Mouse (Mus musculus) left cerebral cortex, postnatal 14 days (tissue): ENCODE results near the gene Acpp. TPM values are rescaled to one million over a fixed set of nuclear protein-coding genes. Genes with fewer than 3 reads are reported as not detected.
"Not testable (repeated sequence)": the region's sequence is repeated elsewhere in the genome, so short reads cannot be mapped to it uniquely, and the experiment has no call there.

Experiments used
- DNase-seq, 2 experiments: peaks; one replicate each; pipeline ENCODE4 v3.0.0; 2021 to 2022; ENCODE audit warnings: low spot score in 2 of 2, mixed read lengths in 1 of 2
- intact Hi-C: fragments of 180-260 bp; cut with DNase I; formaldehyde crosslinking; loops from one replicate; pipeline ENCODE4 v1.15.1; 2025
- long read RNA-seq, 2 experiments: library from polyadenylated mRNA; stranded (forward); transcript quantifications; one replicate each; pipeline ENCODE4 v2.0.0; 2021
- total RNA-seq, 2 experiments: library from RNA; stranded (reverse); gene quantifications; 2 replicates each; pipeline ENCODE4 v1.2.3; 2021

Gene Acpp
- total RNA-seq = under 1 TPM; 0.13 to 0.46 TPM
- long read RNA-seq, experiment 1 = 0 reads
- long read RNA-seq, experiment 2, partial matches to known transcripts = 0 of 1 reads
- long read RNA-seq, experiment 2, other reads (novel, unspliced or antisense) = 1 of 1 reads

DNA sequence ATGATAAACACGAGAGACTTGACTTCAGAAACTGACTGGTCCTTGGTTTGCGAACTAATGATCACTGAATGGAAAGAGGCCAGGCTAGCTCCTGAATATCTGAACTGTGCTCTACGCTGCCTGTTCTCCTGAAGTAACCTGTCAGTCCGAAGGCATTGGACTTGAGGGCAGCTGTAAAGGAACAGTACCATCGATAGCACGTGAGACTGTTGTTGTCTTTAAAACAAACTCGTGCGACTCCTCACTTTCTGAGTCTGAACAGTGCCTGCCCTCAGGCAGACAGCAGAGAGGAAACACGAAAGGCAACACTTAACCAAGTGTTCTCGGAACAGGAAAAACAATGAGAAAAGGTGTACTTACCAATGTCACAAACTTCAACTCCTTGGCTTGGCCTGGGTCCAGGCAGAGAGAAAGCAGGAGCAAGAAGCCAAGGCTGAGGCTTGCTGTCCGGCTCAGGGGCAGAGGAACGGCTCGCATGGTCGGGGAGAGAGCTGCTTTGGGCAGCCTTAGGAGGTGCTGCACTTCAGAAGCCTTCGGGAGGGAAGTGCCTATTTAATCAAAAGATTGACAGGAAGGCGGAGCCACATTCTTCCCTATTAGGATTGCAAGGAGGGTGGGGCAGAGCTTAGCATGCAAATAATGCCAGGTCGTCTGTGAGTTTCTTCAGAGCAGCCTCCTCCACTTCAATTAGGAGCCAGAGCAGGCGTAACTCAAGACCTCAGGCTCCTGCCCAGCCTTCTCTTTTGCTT is at the start of gene Acpp:
Gene Acpp (minus strand): TSS at position 566 of the 749 bp plus-strand sequence.
- intact Hi-C loops = no loop called here
- DNase-seq = no peak

DNA sequence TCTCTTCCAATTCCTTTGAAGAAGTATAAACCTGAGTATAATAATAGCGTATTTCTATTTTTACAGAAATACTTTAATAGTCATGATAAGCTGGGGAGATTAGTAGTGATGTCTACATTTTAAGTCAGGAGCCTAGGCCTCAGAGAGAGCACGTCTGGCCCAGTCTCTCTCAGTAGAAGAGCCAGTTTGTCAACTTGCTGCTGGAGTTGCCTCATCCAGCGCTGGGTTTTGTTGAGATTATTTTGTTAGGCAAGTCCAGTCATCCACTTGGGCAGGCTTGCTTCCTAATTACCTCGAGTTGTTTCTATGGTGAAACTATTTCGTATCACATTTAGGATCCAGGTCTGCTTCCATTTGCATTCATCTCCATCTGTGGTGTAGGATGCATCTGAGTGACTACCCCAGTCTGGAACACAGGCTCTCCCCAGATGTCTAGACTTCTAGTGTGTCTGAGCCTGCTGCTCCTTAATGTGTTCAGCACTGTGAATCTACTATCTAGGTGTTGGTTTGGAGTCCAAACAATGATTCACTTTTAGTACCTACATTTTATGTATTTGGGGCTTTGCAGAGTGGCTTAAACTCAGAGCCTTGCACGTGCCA is 45.1 kb upstream of the Acpp start:
- peak in 1 of 2 experiments; percentile 33 for DNase-seq
- intact Hi-C loops = no loop called here

DNA sequence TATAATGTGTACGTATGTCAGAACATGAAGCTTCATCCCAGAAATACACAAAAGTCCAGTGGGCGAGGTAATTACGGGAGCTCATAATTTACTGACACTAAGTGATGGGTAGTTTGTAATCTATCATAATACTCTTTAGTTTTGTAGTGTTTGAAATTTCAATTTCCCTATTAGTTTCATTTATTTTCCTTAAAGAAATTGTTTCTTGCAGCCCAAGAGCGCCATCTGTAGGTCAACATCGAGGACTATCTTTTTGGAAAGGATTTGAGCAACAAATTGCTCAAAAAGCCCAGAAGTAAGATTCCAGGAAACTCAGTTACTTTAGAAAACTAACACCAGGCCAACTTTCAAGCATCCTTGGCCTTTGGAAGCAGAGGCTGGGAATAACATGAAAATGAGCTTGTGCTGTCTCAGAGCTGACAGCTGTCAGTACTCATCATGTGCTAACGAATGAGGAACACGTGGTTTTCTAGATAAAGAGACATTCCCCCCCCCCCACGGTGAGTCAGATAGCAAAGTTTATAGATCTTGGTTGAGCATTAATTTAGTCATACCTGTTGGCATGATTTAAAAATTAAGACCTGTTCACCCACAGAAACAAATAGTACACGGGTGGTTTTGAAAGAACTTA is 42.1 kb upstream of the Acpp start:
- DNase-seq = peak; percentile 33 to 52
- intact Hi-C loops = no loop called here

DNA sequence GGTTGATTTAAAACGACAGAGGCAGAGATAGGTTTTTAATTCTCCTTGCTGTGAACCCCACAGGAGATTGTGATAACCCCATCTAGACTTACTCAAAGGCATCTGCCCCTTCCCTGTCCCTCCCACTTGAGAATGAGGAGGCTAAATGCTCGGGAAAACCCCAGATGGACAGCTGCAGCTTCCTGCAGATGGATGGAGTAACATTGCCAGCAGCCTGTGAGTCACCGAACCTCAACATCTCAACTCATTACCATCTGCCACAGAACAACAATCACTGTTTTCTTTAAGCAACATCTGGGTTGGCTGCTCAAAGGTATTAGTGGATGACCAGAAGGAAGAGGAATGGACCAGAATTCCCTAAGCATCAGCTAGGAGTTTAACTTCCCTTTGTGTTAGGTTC is 38.0 kb upstream of the Acpp start:
- no peak for DNase-seq
- intact Hi-C loops = no loop called here

DNA sequence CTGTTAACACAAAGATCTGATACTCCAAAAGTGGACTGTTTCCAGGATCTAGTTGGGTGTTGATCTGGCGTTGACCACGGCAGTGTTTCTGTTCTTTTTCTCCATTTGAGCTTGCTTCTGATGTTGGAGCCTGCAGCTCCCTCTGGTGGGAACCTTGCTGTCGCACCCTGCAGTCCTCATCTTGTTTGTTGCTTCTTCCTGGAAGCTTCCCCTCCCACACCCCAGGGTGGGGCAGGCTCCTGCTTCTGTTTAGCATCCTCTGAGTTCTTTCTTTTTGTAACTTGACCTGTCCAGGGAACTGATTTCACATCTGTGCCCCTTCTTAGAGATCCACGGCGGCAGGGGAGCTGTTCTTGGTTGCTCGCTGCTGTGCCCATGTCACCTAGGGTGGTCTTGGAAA is 35.7 kb upstream of the Acpp start:
- intact Hi-C loops = loop anchor here (1.0 to 5.0 kb wide), 2 partner anchors 58 to 96 kb away; no protein-coding TSS in a partner anchor
- peak; percentile 73 to 79 for DNase-seq

DNA sequence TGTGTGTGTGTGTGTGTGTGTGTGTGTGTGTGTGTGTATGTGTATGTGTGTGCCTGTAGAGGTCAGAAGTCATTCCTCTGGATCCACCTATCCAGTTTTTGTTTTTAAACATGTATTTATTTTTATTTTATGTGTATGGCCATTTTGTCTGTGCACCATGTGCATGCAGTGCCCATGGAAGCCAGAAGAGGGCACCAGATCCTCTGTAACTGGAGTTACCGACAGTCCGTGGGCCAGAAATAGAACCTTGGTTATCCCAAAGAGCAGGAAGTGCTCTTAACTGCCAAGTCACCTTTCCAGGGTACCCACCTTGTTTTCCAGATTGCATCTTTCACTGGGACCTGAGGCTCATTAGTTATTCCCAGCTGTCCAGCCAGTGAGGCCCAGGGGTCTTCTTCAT is 29.4 kb upstream of the Acpp start:
- DNase-seq = no peak
- intact Hi-C loops = no loop called here

DNA sequence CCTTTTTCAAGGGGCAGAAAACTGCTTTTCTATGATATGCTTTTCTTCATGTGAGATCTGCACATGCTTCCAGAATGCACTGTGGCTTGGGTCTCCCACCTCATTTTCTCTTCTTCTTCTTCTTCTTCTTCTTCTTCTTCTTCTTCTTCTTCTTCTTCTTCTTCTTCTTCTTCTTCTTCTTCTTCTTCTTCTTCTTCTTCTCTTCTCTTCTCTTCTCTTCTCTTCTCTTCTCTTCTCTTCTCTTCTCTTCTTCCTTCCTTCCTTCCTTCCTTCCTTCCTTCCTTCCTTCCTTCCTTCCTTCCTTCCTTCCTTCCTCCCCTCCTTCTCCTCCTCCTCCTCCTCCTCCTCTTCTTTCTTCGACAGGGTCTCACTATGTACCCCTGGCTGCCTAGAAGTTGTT is 24.4 kb upstream of the Acpp start:
- intact Hi-C loops, DNase-seq: not testable (repeated sequence)

DNA sequence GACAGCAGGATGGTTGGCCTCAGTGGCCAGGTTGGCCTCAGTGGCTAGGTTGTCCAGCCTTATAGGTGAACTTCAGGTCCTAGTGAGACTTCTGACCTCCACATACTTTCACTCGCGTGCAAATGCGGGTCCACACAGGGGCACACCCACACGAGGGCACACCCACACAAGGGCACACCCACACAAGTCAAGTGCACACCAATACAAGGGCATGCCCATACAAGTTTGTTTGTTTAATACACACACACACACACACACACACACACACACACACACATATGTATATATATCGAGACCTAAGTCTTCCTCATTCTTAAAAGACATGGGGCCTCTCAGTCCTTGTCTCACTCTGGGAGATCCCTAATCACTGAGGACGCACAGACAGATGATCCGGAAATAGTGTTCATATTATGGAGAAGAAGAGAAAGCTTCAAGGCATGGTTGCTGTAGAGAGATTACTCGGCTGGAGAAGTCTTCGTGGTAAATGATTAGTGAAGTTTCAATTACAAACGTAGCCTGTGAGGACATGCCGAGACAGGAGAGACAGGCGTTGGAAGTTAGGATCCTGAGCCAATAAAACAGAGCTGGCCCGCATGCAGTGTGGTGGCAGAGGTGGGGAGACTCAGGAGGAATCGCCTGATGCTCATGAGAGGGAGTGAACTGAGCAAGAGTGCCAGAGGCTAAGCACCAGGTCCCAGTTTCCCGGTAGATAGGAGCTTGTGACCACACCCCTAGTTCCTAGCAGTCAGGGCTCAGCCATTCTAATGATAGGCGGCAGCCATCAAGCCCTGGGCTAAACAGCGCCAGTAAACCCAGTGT is 23.7 kb upstream of the Acpp start:
- intact Hi-C loops = no loop called here
- no peak for DNase-seq

DNA sequence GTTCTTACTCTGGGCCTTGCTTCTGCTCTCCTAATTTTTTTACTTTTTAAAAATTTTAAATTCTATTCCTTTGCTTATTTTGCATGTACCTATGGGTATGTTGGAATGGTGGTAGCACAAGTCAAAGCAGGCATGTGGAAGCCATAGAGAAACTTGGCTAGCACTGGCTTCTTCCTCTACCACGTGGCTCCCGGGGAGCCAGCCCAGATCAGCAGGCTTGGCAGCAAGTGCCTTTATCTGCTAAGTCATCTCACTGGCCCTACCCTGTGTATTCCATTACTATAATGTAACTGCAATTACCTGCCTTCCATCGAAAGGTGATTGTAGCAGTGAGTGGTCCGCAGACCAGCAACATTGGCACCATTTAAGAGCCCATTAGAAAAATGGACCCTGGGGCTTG is 22.8 kb upstream of the Acpp start:
- no peak for DNase-seq
- intact Hi-C loops = no loop called here

DNA sequence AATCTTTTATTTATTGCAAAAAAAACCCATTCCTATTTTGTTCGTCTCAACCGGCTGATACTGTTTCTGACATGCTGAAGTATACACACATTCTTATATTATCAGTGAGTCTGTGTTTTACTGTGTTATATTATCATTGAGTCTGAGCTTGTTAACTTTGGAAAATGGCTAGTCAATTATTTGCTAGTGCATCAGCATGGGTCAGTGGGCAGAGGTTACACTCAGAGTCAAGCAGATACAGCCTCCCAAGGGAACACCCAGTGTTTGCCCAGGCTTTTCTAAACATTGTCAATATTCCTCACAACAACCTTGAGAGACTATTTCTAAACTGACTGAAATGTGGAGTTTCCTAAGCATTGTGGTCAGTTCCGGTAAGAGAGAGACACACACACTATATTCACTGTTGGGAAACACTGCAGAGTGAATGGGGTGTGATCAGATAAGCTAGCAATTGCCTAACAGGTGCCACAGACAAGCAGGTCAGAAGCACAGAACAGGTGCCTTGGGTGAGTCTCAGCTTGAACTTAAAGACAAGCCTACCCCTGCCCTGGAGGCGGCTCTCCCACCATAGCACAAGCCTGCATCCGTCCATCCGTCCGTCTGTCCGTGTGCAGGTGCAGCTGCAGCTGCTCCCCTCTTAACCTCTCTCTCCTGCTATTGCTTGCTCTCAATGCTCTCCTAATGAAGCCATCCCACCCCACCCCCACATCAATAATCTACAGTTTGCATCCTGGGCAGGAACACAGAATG is 18.1 kb upstream of the Acpp start:
- DNase-seq = no peak
- intact Hi-C loops = no loop called here

DNA sequence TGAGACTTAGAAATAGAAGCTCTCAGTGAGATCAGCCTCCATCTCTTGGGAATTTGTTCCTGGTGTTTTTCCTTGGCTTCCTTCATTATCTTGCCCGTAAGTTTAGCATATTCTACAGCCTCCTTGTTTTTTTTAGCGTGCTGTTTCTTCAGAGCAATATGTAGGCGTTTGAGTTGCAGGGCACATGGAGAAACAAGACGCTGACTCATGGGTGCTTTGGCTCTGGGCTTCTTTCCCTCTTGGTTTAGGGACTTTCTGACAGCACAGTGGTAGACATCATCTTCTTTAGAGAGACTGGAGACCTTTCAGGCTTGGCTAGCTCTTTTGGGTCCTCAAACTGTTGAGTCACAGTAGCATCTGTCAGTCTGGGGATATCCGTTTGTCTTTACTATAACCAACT is 6.6 kb upstream of the Acpp start:
- intact Hi-C loops = no loop called here
- peak; percentile 25 to 52 for DNase-seq

DNA sequence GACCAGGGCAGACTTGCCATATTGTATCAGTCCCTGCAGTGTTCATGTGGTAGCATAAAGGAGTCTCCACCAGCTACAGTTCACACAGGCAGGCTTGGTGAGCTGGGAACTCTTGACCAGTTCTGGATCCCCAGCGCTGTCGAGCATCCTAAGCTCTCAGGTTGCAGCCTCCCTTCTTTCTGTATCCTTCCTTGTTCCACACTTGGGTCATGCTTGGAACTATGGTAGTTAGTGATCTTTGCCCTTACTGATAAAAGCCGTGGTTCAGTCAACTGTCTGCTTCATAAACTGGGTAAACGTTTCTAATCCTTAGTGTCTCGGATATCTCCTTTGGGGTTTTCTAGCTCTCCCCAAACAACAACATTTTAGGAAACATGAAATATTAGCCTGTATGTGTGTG is 1.9 kb upstream of the Acpp start:
- no peak for DNase-seq
- intact Hi-C loops = no loop called here

DNA sequence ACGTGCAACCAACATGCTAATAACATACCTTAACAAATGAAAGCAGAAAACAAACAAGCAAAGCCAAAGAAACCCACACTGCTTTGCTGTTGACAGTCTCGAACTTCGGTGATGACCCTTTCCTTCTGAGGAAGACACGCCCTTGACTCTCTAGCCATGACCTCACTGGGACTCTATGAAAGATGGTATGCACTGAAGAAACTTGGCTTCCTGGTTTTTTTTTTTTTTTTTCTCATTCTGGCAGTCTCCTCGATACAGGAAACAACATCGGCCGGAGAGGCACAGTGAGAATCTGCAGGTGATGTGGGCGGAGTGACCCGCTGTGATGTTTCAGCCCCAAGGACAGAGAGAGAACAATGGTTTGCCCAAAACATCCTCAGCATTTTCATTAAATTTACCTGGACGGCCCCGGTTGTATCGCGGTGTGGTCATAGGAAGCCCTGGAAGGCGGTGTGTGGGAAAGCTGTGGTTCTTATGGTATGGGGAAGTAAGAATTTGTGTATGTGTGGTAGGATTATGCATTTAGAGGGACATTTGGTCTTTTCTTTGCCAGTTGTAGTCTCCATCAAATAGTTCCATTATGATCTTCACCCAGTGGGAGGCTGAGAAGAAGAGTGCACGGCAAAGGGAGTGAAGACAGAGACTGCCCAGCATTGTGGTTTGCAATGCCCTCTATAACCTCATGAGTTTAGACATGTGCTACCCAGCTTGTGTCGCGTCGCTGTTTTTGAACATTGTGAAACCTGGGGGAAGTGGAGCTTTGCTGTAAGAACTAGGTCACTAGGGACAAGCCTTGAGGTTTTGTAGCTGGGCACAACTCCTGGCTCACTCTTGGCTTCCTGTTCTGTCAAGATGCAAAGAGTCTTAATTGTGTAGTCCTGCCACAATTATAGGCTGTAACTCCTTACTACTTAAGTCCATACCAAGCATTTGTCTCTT is 1.2 kb upstream of the Acpp start:
- intact Hi-C loops = no loop called here
- no peak for DNase-seq

DNA sequence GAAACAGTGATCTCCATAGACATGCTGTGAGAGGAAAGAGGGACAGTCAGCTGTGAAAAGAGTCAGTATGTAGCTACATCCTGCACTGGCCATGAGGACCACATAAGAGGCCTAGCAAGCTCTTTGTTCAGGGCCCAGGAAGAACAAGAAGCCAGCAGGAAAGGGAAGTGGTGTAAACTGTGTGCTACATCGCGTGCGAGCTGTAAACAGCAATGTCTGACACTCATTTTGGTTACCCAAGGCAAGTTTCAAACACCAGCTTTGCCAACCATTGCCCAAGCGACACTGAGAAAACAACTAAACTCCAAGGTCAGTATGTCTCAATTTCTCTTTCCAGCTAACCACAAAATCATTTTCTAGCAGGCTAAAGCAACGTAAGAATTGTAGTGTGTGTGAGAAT is 6.2 kb downstream of the Acpp start:
- intact Hi-C loops = no loop called here
- DNase-seq = no peak

DNA sequence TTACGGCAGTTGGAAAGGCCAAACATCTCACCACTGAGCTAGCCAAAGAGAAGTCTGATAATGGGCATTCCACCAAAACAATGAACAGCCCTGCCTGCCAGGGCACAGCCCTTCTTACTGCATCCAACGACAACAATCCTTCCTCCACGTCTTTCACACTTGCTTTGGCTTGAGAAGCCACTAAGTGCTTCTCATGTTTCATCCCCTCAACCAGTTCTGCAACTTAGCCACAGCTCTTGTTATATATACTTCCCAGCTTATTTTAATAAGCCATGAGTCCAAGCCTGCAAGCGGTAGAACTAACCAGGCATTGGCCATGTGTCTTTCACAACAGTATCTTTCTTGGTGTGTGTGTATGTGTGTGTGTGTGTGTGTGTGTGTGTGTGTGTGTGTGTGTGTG is 8.9 kb downstream of the Acpp start:
- DNase-seq = no peak
- intact Hi-C loops = no loop called here

DNA sequence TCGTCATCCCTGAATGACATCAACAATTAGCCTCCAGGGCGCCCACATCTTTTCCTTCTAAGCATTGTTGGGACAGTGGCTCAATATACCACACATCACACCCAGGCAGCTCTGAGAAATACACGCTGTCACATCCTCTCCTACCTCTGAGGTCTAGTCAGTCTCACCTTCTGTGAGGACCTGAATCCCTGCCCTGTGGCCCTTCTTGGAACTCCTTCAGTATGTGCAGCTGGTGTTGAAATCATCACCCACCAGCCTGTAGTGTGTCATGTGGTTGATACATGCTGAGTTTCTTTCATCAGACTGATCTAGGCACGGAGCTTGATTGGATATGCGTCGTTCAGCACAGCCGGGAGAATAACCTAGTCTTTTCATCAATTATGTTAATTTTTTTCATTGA is 16.0 kb downstream of the Acpp start:
- intact Hi-C loops = no loop called here
- DNase-seq = no peak

DNA sequence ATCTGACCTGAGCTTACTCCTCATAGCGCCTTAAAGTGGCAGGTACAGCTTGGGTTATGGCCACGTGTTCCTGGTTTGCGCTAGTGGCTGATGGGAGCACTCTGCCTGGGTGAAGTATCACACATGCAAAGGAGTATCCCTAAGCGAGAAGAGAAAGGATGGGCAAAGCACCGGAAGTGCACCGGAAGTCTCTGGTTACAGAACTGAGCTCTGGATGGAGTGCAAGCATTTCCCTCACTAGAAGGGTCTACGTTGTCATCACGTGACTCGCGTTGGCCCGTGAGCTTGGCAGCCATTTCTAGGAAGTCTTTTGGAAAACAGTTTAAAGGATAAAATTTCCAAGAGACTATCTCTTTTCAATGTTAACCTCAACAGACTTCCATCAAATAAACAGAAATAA is 21.2 kb downstream of the Acpp start:
- intact Hi-C loops = no loop called here
- no peak for DNase-seq

DNA sequence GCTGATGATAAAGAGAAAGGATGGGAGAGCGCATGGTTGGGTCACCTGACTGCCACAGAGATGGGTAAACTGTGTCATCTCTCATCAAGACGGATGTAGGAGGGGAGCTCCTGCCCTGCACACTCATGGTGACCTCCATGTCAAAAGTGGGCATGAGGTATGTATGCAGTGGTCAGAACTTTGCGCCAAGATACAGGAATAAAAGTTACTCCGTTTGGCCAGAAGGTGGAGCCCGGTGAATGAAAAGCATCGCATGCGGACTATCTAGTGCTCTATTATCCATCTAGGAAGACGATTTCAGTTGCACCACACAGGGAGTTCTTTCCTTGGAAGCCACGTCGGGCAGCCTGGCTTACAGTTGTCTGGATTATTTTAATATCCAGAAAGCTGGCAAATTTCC is 22.0 kb downstream of the Acpp start:
- peak; percentile 40 to 70 for DNase-seq
- intact Hi-C loops = loop anchor here (1.0 kb wide), 1 partner anchor 58 kb away; no protein-coding TSS in a partner anchor
